Mouse (Mus musculus) inflammation-experienced regulatory T-cells, adult 6 months (primary cell): Measurements from ENCODE around the gene Fam170b. TPM values are rescaled to one million over a fixed set of nuclear protein-coding genes. Genes with fewer than 3 reads are reported as not detected.
A peak's percentile ranks its signal among the peaks of the same experiment; 100 is the strongest.

Source experiments
- ATAC-seq: one replicate; pipeline ENCODE4 v1.8.0; 2017
- polyA plus RNA-seq, 3 experiments: library from polyadenylated mRNA; unstranded; fragments of 100-300 nt; shearing (Covaris generic); gene quantifications; one replicate each; pipeline ENCODE4 v1.2.1; 2017

Fam170b gene
- polyA plus RNA-seq: not detected

- ATAC-seq: no peak
Measured at GRCm38 (mm10) chr14:32833847-32834246, at the start of gene Fam170b. Gene Fam170b (plus strand): TSS chr14:32833962.

GRCm38 (mm10) chr14:32784130-32784747 is 49.5 kb upstream of the Fam170b start:
- ATAC-seq: peak; percentile 86

- peak; percentile 12 for ATAC-seq
Measured at GRCm38 (mm10) chr14:32784748-32785134, 49.0 kb upstream of the Fam170b start.

GRCm38 (mm10) chr14:32785556-32786130 is 48.1 kb upstream of the Fam170b start, which contains the start of gene Tmem273:
Gene Tmem273 (plus strand): TSS chr14:32785963.
- no peak for ATAC-seq

GRCm38 (mm10) chr14:32787691-32788090 is 46.1 kb upstream of the Fam170b start:
- no peak for ATAC-seq

GRCm38 (mm10) chr14:32796375-32796774 is 37.4 kb upstream of the Fam170b start:
- no peak for ATAC-seq

- ATAC-seq: no peak
Measured at GRCm38 (mm10) chr14:32797803-32798202, 36.0 kb upstream of the Fam170b start.

GRCm38 (mm10) chr14:32798355-32798754 is 35.4 kb upstream of the Fam170b start:
- peak; percentile 43 for ATAC-seq

GRCm38 (mm10) chr14:32800048-32800447 is 33.7 kb upstream of the Fam170b start:
- no peak for ATAC-seq

GRCm38 (mm10) chr14:32801016-32801661 is 32.6 kb upstream of the Fam170b start:
- no peak for ATAC-seq

- ATAC-seq: no peak
Measured at GRCm38 (mm10) chr14:32801662-32802024, 32.1 kb upstream of the Fam170b start.

GRCm38 (mm10) chr14:32810111-32810510 is 23.7 kb upstream of the Fam170b start:
- ATAC-seq: no peak

- ATAC-seq: no peak
Measured at GRCm38 (mm10) chr14:32812429-32812828, 21.3 kb upstream of the Fam170b start.

GRCm38 (mm10) chr14:32814961-32815360 is 18.8 kb upstream of the Fam170b start:
- no peak for ATAC-seq

- no peak for ATAC-seq
Measured at GRCm38 (mm10) chr14:32816533-32816932, 17.2 kb upstream of the Fam170b start.

GRCm38 (mm10) chr14:32817258-32817657 is 16.5 kb upstream of the Fam170b start:
- no peak for ATAC-seq

GRCm38 (mm10) chr14:32819297-32819696 is 14.5 kb upstream of the Fam170b start:
- ATAC-seq: no peak

GRCm38 (mm10) chr14:32822812-32823211 is 10.9 kb upstream of the Fam170b start:
- ATAC-seq: no peak

GRCm38 (mm10) chr14:32823861-32824260 is 9.9 kb upstream of the Fam170b start:
- no peak for ATAC-seq

- ATAC-seq: no peak
Measured at GRCm38 (mm10) chr14:32824267-32825150, 9.3 kb upstream of the Fam170b start.

- no peak for ATAC-seq
Measured at GRCm38 (mm10) chr14:32825426-32826032, 8.2 kb upstream of the Fam170b start.

GRCm38 (mm10) chr14:32827165-32827564 is 6.6 kb upstream of the Fam170b start:
- no peak for ATAC-seq
